Mouse (Mus musculus): ENCODE data around the gene Ccdc191. TPM values are rescaled to one million over a fixed set of nuclear protein-coding genes. Genes with fewer than 3 reads are reported as not detected.

Ccdc191 gene
- polyA plus RNA-seq, 1 experiment, result 8.2 TPM

- H3K4me1 ChIP-seq (ENCODE audit: control insufficient read depth, insufficient read depth, insufficient read length, low read length), result no peaks in the 10 kb centered on the region
Observed at GRCm38 (mm10) chr16:43951591-43951990, 62.0 kb downstream of the Ccdc191 start.

GRCm38 (mm10) chr16:43954913-43955312 is 65.3 kb downstream of the Ccdc191 start:
- no peak overlapping the region for H3K27ac ChIP-seq (replicated peaks; ENCODE audit: low read depth, low read length)
- H3K4me1 ChIP-seq (ENCODE audit: control insufficient read depth, insufficient read depth, insufficient read length, low read length), result no peaks in the 10 kb centered on the region
- no peak overlapping the region for H3K4me3 ChIP-seq (ENCODE audit: insufficient read depth, low read depth, low read length)

More at GRCm38 (mm10) chr16:43951591-43951990, 62.0 kb downstream of the Ccdc191 start:
- no peak overlapping the region for H3K4me3 ChIP-seq (ENCODE audit: insufficient read depth, low read depth, low read length)
- 0 out of 2 replicates have a peak overlapping the region, but pooled peaks have one; percentile 11 for H3K27ac ChIP-seq (replicated peaks; ENCODE audit: low read depth, low read length)

GRCm38 (mm10) chr16:43958038-43958437 is 68.4 kb downstream of the Ccdc191 start:
- H3K27ac ChIP-seq (replicated peaks; ENCODE audit: low read depth, low read length), result no peak overlapping the region
- H3K4me1 ChIP-seq (ENCODE audit: control insufficient read depth, insufficient read depth, insufficient read length, low read length), result no peaks in the 10 kb centered on the region
- H3K4me3 ChIP-seq (ENCODE audit: insufficient read depth, low read depth, low read length), result no peak overlapping the region

- H3K27ac ChIP-seq (replicated peaks; ENCODE audit: low read depth, low read length), result no peak overlapping the region
- H3K4me1 ChIP-seq (ENCODE audit: control insufficient read depth, insufficient read depth, insufficient read length, low read length), result no peaks in the 10 kb centered on the region
- H3K4me3 ChIP-seq (ENCODE audit: insufficient read depth, low read depth, low read length), result no peak overlapping the region
Observed at GRCm38 (mm10) chr16:43963291-43963690, 73.7 kb downstream of the Ccdc191 start.

GRCm38 (mm10) chr16:43963780-43964179 is 74.2 kb downstream of the Ccdc191 start:
- H3K27ac ChIP-seq (replicated peaks; ENCODE audit: low read depth, low read length), result no peak overlapping the region
- H3K4me3 ChIP-seq (ENCODE audit: insufficient read depth, low read depth, low read length), result no peak overlapping the region
- H3K4me1 ChIP-seq (ENCODE audit: control insufficient read depth, insufficient read depth, insufficient read length, low read length), result no peaks in the 10 kb centered on the region

GRCm38 (mm10) chr16:43965781-43966389 is 76.3 kb downstream of the Ccdc191 start:
- H3K4me3 ChIP-seq (ENCODE audit: insufficient read depth, low read depth, low read length), result no peak overlapping the region
- H3K27ac ChIP-seq (replicated peaks; ENCODE audit: low read depth, low read length), result peak overlapping the region; percentile 80
- H3K4me1 ChIP-seq (ENCODE audit: control insufficient read depth, insufficient read depth, insufficient read length, low read length), result no peaks in the 10 kb centered on the region

GRCm38 (mm10) chr16:43970426-43970825 is 80.8 kb downstream of the Ccdc191 start:
- H3K27ac ChIP-seq (replicated peaks; ENCODE audit: low read depth, low read length), result no peak overlapping the region
- H3K4me3 ChIP-seq (ENCODE audit: insufficient read depth, low read depth, low read length), result no peak overlapping the region
- no peaks in the 10 kb centered on the region for H3K4me1 ChIP-seq (ENCODE audit: control insufficient read depth, insufficient read depth, insufficient read length, low read length)

GRCm38 (mm10) chr16:43971189-43971588 is 81.6 kb downstream of the Ccdc191 start:
- H3K4me1 ChIP-seq (ENCODE audit: control insufficient read depth, insufficient read depth, insufficient read length, low read length), result no peaks in the 10 kb centered on the region
- no peak overlapping the region for H3K4me3 ChIP-seq (ENCODE audit: insufficient read depth, low read depth, low read length)
- no peak overlapping the region for H3K27ac ChIP-seq (replicated peaks; ENCODE audit: low read depth, low read length)

GRCm38 (mm10) chr16:43971741-43972140 is 82.1 kb downstream of the Ccdc191 start:
- no peak overlapping the region for H3K27ac ChIP-seq (replicated peaks; ENCODE audit: low read depth, low read length)
- H3K4me3 ChIP-seq (ENCODE audit: insufficient read depth, low read depth, low read length), result no peak overlapping the region
- no peaks in the 10 kb centered on the region for H3K4me1 ChIP-seq (ENCODE audit: control insufficient read depth, insufficient read depth, insufficient read length, low read length)

GRCm38 (mm10) chr16:43972391-43972790 is 82.8 kb downstream of the Ccdc191 start:
- H3K4me3 ChIP-seq (ENCODE audit: insufficient read depth, low read depth, low read length), result no peak overlapping the region
- H3K27ac ChIP-seq (replicated peaks; ENCODE audit: low read depth, low read length), result no peak overlapping the region
- no peaks in the 10 kb centered on the region for H3K4me1 ChIP-seq (ENCODE audit: control insufficient read depth, insufficient read depth, insufficient read length, low read length)

- Histone ChIP-seq H3K4me1 (ENCODE audit: control insufficient read depth, insufficient read depth, insufficient read length, low read length) (no peaks in the 10 kb centered on the region), H3K27ac (replicated peaks; ENCODE audit: low read depth, low read length) (no peak overlapping the region), H3K4me3 (ENCODE audit: insufficient read depth, low read depth, low read length) (no peak overlapping the region)
Observed at GRCm38 (mm10) chr16:43973147-43973546, 83.5 kb downstream of the Ccdc191 start.

- Histone ChIP-seq H3K4me1 (ENCODE audit: control insufficient read depth, insufficient read depth, insufficient read length, low read length) (no peaks in the 10 kb centered on the region), H3K4me3 (ENCODE audit: insufficient read depth, low read depth, low read length) (no peak overlapping the region), H3K27ac (replicated peaks; ENCODE audit: low read depth, low read length) (no peak overlapping the region)
Observed at GRCm38 (mm10) chr16:43973606-43974220, 84.1 kb downstream of the Ccdc191 start.

GRCm38 (mm10) chr16:43979010-43979327 is 89.4 kb downstream of the Ccdc191 start:
- Histone ChIP-seq H3K4me1 (ENCODE audit: control insufficient read depth, insufficient read depth, insufficient read length, low read length) (no peaks in the 10 kb centered on the region), H3K4me3 (ENCODE audit: insufficient read depth, low read depth, low read length) (peak overlapping the region; percentile 68), H3K27ac (replicated peaks; ENCODE audit: low read depth, low read length) (no peak overlapping the region)

GRCm38 (mm10) chr16:43979328-43980109 is 89.9 kb downstream of the Ccdc191 start, which contains the start of gene Zdhhc23:
TSS of gene Zdhhc23 (minus strand) at chr16:43979791.
- H3K27ac ChIP-seq (replicated peaks; ENCODE audit: low read depth, low read length), result no peak within 1 kb of the TSS
- peak within 1 kb of the TSS; percentile 68 for H3K4me3 ChIP-seq (ENCODE audit: insufficient read depth, low read depth, low read length)
- H3K4me1 ChIP-seq (ENCODE audit: control insufficient read depth, insufficient read depth, insufficient read length, low read length), result no peaks in the 10 kb centered on the region

GRCm38 (mm10) chr16:43980110-43980609 is 90.6 kb downstream of the Ccdc191 start:
- Histone ChIP-seq H3K4me1 (ENCODE audit: control insufficient read depth, insufficient read depth, insufficient read length, low read length) (no peaks in the 10 kb centered on the region), H3K4me3 (ENCODE audit: insufficient read depth, low read depth, low read length) (peak overlapping the region; percentile 68), H3K27ac (replicated peaks; ENCODE audit: low read depth, low read length) (no peak overlapping the region)
